ENCODE assay signal across 26 mouse cellular contexts in genomic region chr16:13013891-13014644, GRCm38 (mm10).
A peak's percentile ranks its signal among the peaks of the same experiment; 100 is the strongest.
DNase-seq lines count a peak whose midpoint lies in the region; ATAC-seq and TF ChIP-seq lines count a peak whose summit lies in the region.
"Had no signal": no experiment of that assay in that cellular context is flagged by ENCODE, and none has a peak within 500 bp of the region (broad histone marks: within the 10 kb centered on the region; RNA-seq: fewer than 3 reads in every experiment).

No protein-coding gene starts in this region.

- peak; percentile 82 for TF ChIP-seq EP300 in ES-Bruce4 (IDR thresholded peaks at IDR 0.05; ENCODE audit: insufficient read depth, low read depth, low read length)
- no peak for TF ChIP-seq EP300 in heart, adult 2 months (IDR thresholded peaks at IDR 0.05; ENCODE audit: insufficient read depth, low read depth, low read length)

- no peaks in the 10 kb centered on the region for H3K36me3 ChIP-seq in kidney, embryonic 15.5 days
- no peaks in the 10 kb centered on the region for H3K36me3 ChIP-seq in midbrain, postnatal 0 days (ENCODE audit: insufficient read depth, low read length)
- no peaks in the 10 kb centered on the region for H3K36me3 ChIP-seq in midbrain, embryonic 16.5 days (ENCODE audit: control insufficient read depth, insufficient read depth, low read length)
- no peaks in the 10 kb centered on the region for H3K36me3 ChIP-seq in ES-Bruce4 (ENCODE audit: control insufficient read depth, insufficient read depth, low read length, poor library complexity, severe bottlenecking)
- H3K36me3 ChIP-seq in heart, adult 2 months (ENCODE audit: control insufficient read depth, insufficient read depth, low read length): no peaks in the 10 kb centered on the region
- H3K36me3 ChIP-seq: forebrain, embryonic 15.5 days; heart, embryonic 13.5 days; hindbrain, embryonic 12.5 days; midbrain, embryonic 10.5 days; neural tube, embryonic 12.5 days had no signal

- H3K9me3 ChIP-seq in kidney, embryonic 15.5 days (replicated peaks): no peaks in the 10 kb centered on the region
- H3K9me3 ChIP-seq in midbrain, postnatal 0 days (ENCODE audit: low read length): no peaks in the 10 kb centered on the region
- no peaks in the 10 kb centered on the region for H3K9me3 ChIP-seq in midbrain, embryonic 16.5 days (replicated peaks; ENCODE audit: control insufficient read depth, low read length, poor library complexity, severe bottlenecking)
- H3K9me3 ChIP-seq in ES-Bruce4 (replicated peaks; ENCODE audit: control insufficient read depth, insufficient read depth, low read length, poor library complexity, severe bottlenecking): peaks cover 10% of the 10 kb centered on the region; the same call in 1 of the 2 replicates
- H3K9me3 ChIP-seq: forebrain, embryonic 15.5 days; heart, embryonic 13.5 days; hindbrain, embryonic 12.5 days; midbrain, embryonic 10.5 days; neural tube, embryonic 12.5 days had no signal

- 30% methylated on average over 10 of the region's 10 CpGs for WGBS in kidney, embryonic 15.5 days
- WGBS in midbrain, postnatal 0 days: 56% methylated on average over 10 of the region's 10 CpGs
- 57% methylated on average over 10 of the region's 10 CpGs for WGBS in midbrain, embryonic 16.5 days
- 59% methylated on average over 10 of the region's 10 CpGs for WGBS in heart, adult 2 months

- intact Hi-C loops in heart, adult 2 months (cut with DNase I): no loop called here

- peaks cover 8% of the 10 kb centered on the region; the same call in 1 of the 2 replicates for H3K4me1 ChIP-seq in kidney, embryonic 15.5 days
- H3K4me1 ChIP-seq in midbrain, postnatal 0 days (ENCODE audit: insufficient read depth, low read length): no peaks in the 10 kb centered on the region
- H3K4me1 ChIP-seq in midbrain, embryonic 16.5 days (ENCODE audit: control insufficient read depth, insufficient read depth, low read length): no peaks in the 10 kb centered on the region
- H3K4me1 ChIP-seq in ES-Bruce4 (ENCODE audit: control insufficient read depth, insufficient read depth, low read length): no peaks in the 10 kb centered on the region
- no peaks in the 10 kb centered on the region for H3K4me1 ChIP-seq in heart, adult 2 months (ENCODE audit: control insufficient read depth, insufficient read depth, low read length)
- H3K4me1 ChIP-seq: forebrain, embryonic 15.5 days; heart, embryonic 13.5 days; hindbrain, embryonic 12.5 days; neural tube, embryonic 12.5 days had no signal

- no peaks in the 10 kb centered on the region for H3K79me2 ChIP-seq in heart, adult 2 months (replicated peaks; ENCODE audit: control insufficient read depth, insufficient read depth, low read length)

- TF ChIP-seq CTCF in midbrain, postnatal 0 days (IDR thresholded peaks at IDR 0.05): no peak
- no peak for TF ChIP-seq CTCF in ES-Bruce4 (IDR thresholded peaks at IDR 0.05; ENCODE audit: low read depth, low read length)
- no peak for TF ChIP-seq CTCF in heart, adult 2 months (IDR thresholded peaks at IDR 0.05)

- H3K27me3 ChIP-seq in kidney, embryonic 15.5 days: no peaks in the 10 kb centered on the region
- no peaks in the 10 kb centered on the region for H3K27me3 ChIP-seq in midbrain, postnatal 0 days (ENCODE audit: insufficient read depth, low read length)
- H3K27me3 ChIP-seq in midbrain, embryonic 16.5 days (ENCODE audit: control insufficient read depth, insufficient read depth, low read depth, low read length): no peaks in the 10 kb centered on the region
- no peaks in the 10 kb centered on the region; the same call in 1 of the 2 replicates for H3K27me3 ChIP-seq in ES-Bruce4 (ENCODE audit: control insufficient read depth, insufficient read depth, low read length, poor library complexity, severe bottlenecking)
- H3K27me3 ChIP-seq in heart, adult 2 months (ENCODE audit: control insufficient read depth, insufficient read depth, low read length): no peaks in the 10 kb centered on the region
- H3K27me3 ChIP-seq: forebrain, embryonic 15.5 days; heart, embryonic 13.5 days; hindbrain, embryonic 12.5 days; neural tube, embryonic 12.5 days had no signal

- H3K27ac ChIP-seq in kidney, embryonic 15.5 days: 0 out of 2 replicates have a peak overlapping the region, but pooled peaks have one; percentile 18
- H3K27ac ChIP-seq in midbrain, postnatal 0 days (ENCODE audit: low read depth, low read length): no peak overlapping the region
- H3K27ac ChIP-seq in midbrain, embryonic 16.5 days (ENCODE audit: low read length): no peak overlapping the region
- H3K27ac ChIP-seq in ES-Bruce4 (ENCODE audit: insufficient read depth, low read length): no peak overlapping the region
- H3K27ac ChIP-seq in heart, adult 2 months: no peak overlapping the region
- H3K27ac ChIP-seq: forebrain, embryonic 15.5 days; heart, embryonic 13.5 days; hindbrain, embryonic 12.5 days; midbrain, embryonic 10.5 days; neural tube, embryonic 12.5 days had no signal

- TF ChIP-seq POLR2A in ES-Bruce4 (IDR thresholded peaks at IDR 0.05; ENCODE audit: insufficient read depth, low read length): no peak
- TF ChIP-seq POLR2A in heart, adult 2 months (IDR thresholded peaks at IDR 0.05; ENCODE audit: insufficient read depth, low read depth, low read length): no peak

- H3K4me3 ChIP-seq in kidney, embryonic 15.5 days (replicated peaks): no peak overlapping the region
- H3K4me3 ChIP-seq in midbrain, postnatal 0 days (ENCODE audit: low read depth, low read length): no peak overlapping the region
- H3K4me3 ChIP-seq in midbrain, embryonic 16.5 days (ENCODE audit: low read depth, low read length): no peak overlapping the region
- H3K4me3 ChIP-seq in ES-Bruce4 (ENCODE audit: low read depth, low read length): no peak overlapping the region
- no peak overlapping the region for H3K4me3 ChIP-seq in heart, adult 2 months
- H3K4me3 ChIP-seq: forebrain, embryonic 15.5 days; heart, embryonic 13.5 days; hindbrain, embryonic 12.5 days; midbrain, embryonic 10.5 days; neural tube, embryonic 12.5 days had no signal

- 0 out of 2 replicates have a peak, but pooled peaks have one; percentile 43 for ATAC-seq in kidney, embryonic 15.5 days (replicated peaks; ENCODE audit: low FRiP score)
- ATAC-seq in midbrain, postnatal 0 days (ENCODE audit: low FRiP score): no peak; the same call in 1 of the 2 replicates
- ATAC-seq in midbrain, embryonic 16.5 days: no peak
- ATAC-seq: forebrain, embryonic 15.5 days; inflammation-experienced regulatory T-cells, adult 6 months had no signal

- DNase-seq in kidney, adult 11 months: no peak
- DNase-seq in midbrain, postnatal 0 days (ENCODE audit: low spot score): peak; percentile 16
- DNase-seq in ZHBTc4 (ENCODE audit: low read depth, low spot score): peak; percentile 80
- DNase-seq in ovary, postnatal 10 days (ENCODE audit: low spot score): no peak
- DNase-seq in heart, adult 2 months: no peak
- DNase-seq: adrenal gland, adult 8-10 months; B cell, adult 2 months; cerebellum, adult 18-20 months; cerebellum, postnatal 14 days; gastrocnemius, postnatal 10 days; heart, adult 11 months; kidney, adult 8-10 months; left cerebral cortex, postnatal 4 days; lung, adult 18-20 months; lung, postnatal 10 days; thymus, adult 2 months; thymus, postnatal 4 days had no signal

- H3K4me2 ChIP-seq in kidney, embryonic 15.5 days: no peak overlapping the region
- H3K4me2 ChIP-seq in midbrain, postnatal 0 days (ENCODE audit: low read depth, low read length, poor library complexity, severe bottlenecking): no peak overlapping the region
- H3K4me2 ChIP-seq in midbrain, embryonic 16.5 days (ENCODE audit: low read length): no peak overlapping the region
- H3K4me2 ChIP-seq: forebrain, embryonic 15.5 days; heart, embryonic 13.5 days; hindbrain, embryonic 12.5 days; neural tube, embryonic 12.5 days had no signal

- no peak overlapping the region for H3K9ac ChIP-seq in kidney, embryonic 15.5 days
- no peak overlapping the region for H3K9ac ChIP-seq in midbrain, postnatal 0 days (replicated peaks; ENCODE audit: low read length, poor library complexity, severe bottlenecking)
- no peak overlapping the region for H3K9ac ChIP-seq in midbrain, embryonic 16.5 days (ENCODE audit: low read depth, low read length)
- no peak overlapping the region for H3K9ac ChIP-seq in ES-Bruce4 (ENCODE audit: low read depth, poor library complexity, severe bottlenecking)
- H3K9ac ChIP-seq in heart, adult 2 months (ENCODE audit: low read depth, low read length): no peak overlapping the region
- H3K9ac ChIP-seq: forebrain, embryonic 15.5 days; heart, embryonic 13.5 days; hindbrain, embryonic 12.5 days; neural tube, embryonic 12.5 days had no signal

Comparison
In these comparisons a context has a peak if more than half of its experiments do, and no peak if none do; other contexts are left out.
1. DNase-seq: peak in midbrain, postnatal 0 days (single experiment) and ZHBTc4 (single experiment); none in kidney, adult 11 months (single experiment), ovary, postnatal 10 days (single experiment) and heart, adult 2 months (0 of 2).